ENCODE assay signal across 8 mouse cellular contexts in genomic region chr2:25373431-25373830, GRCm38 (mm10). TPM values are rescaled to one million over a fixed set of nuclear protein-coding genes. Genes with fewer than 3 reads are reported as not detected.
DNase-seq lines count a peak whose midpoint lies in the region; ATAC-seq and TF ChIP-seq lines count a peak whose summit lies in the region.
"Had no signal": no experiment of that assay in that cellular context is flagged by ENCODE, and none has a peak within 500 bp of the region (broad histone marks: within the 10 kb centered on the region; RNA-seq: fewer than 3 reads in every experiment).

No protein-coding gene starts in this region.

- no peak overlapping the region for H3K27ac ChIP-seq in lung, postnatal 0 days (ENCODE audit: low read length)
- H3K27ac ChIP-seq in forebrain, embryonic 10.5 days: peak overlapping the region; percentile 95; the same call in 1 of the 2 replicates
- H3K27ac ChIP-seq in limb, embryonic 15.5 days: no peak overlapping the region
- H3K27ac ChIP-seq in stomach, embryonic 16.5 days (ENCODE audit: low read length): no peak overlapping the region
- H3K27ac ChIP-seq: heart, adult 2 months had no signal

- H3K27me3 ChIP-seq in lung, postnatal 0 days (replicated peaks; ENCODE audit: insufficient read depth, low read length): no peaks in the 10 kb centered on the region
- H3K27me3 ChIP-seq in forebrain, embryonic 10.5 days (ENCODE audit: poor library complexity, severe bottlenecking): peaks cover 5% of the 10 kb centered on the region
- H3K27me3 ChIP-seq in limb, embryonic 15.5 days: 0 out of 2 replicates have a peak, but pooled peaks cover 3% of the 10 kb centered on the region
- H3K27me3 ChIP-seq in stomach, embryonic 16.5 days (ENCODE audit: control insufficient read depth, insufficient read depth, low read length): no peaks in the 10 kb centered on the region

- no peak for DNase-seq in lung, postnatal 0 days (ENCODE audit: low spot score)
- DNase-seq in lung, postnatal 36 days: no peak
- DNase-seq in forebrain, embryonic 10.5 days (ENCODE audit: extremely low spot score, low spot score): no peak
- no peak for DNase-seq in thymus, adult 18-20 months
- no peak for DNase-seq in spleen, postnatal 4 days (ENCODE audit: low spot score in 2 of 2)
- DNase-seq: heart, adult 2 months had no signal

- H3K4me2 ChIP-seq in lung, postnatal 0 days (replicated peaks; ENCODE audit: low read depth, low read length): peak overlapping the region; percentile 100; the same call in 1 of the 2 replicates
- H3K4me2 ChIP-seq in limb, embryonic 15.5 days: peak overlapping the region; percentile 97
- peak overlapping the region; percentile 92 for H3K4me2 ChIP-seq in stomach, embryonic 16.5 days (ENCODE audit: low read depth, low read length)

- no peak for ATAC-seq in lung, postnatal 0 days
- no peak for ATAC-seq in limb, embryonic 15.5 days (ENCODE audit: insufficient number of reproducible peaks, low FRiP score, low TSS enrichment, low read depth)
- ATAC-seq in stomach, embryonic 16.5 days (ENCODE audit: insufficient read depth, low FRiP score): no peak

- 27% methylated on average over 2 of the region's 2 CpGs for WGBS in lung, postnatal 0 days
- WGBS in forebrain, embryonic 10.5 days: 34% methylated on average over 2 of the region's 2 CpGs
- 29% methylated on average over 2 of the region's 2 CpGs for WGBS in limb, embryonic 15.5 days
- 38% methylated on average over 2 of the region's 2 CpGs for WGBS in stomach, embryonic 16.5 days

- no peak overlapping the region for H3K9ac ChIP-seq in lung, postnatal 0 days (replicated peaks; ENCODE audit: low read depth)
- H3K9ac ChIP-seq in limb, embryonic 15.5 days: peak overlapping the region; percentile 33
- peak overlapping the region; percentile 75 for H3K9ac ChIP-seq in stomach, embryonic 16.5 days (ENCODE audit: low read length)

- no peak for TF ChIP-seq CTCF in lung, postnatal 0 days (IDR thresholded peaks at IDR 0.05)

- H3K4me3 ChIP-seq in lung, postnatal 0 days (ENCODE audit: low read depth, low read length): no peak overlapping the region
- H3K4me3 ChIP-seq in forebrain, embryonic 10.5 days: peak overlapping the region; percentile 97
- H3K4me3 ChIP-seq in limb, embryonic 15.5 days: peak overlapping the region; percentile 63
- peak overlapping the region; percentile 70 for H3K4me3 ChIP-seq in stomach, embryonic 16.5 days (replicated peaks; ENCODE audit: low read length)

- H3K36me3 ChIP-seq in lung, postnatal 0 days (ENCODE audit: insufficient read depth, low read length): no peaks in the 10 kb centered on the region
- H3K36me3 ChIP-seq in forebrain, embryonic 10.5 days (replicated peaks): peaks cover 44% of the 10 kb centered on the region
- H3K36me3 ChIP-seq in limb, embryonic 15.5 days: peaks cover 31% of the 10 kb centered on the region
- H3K36me3 ChIP-seq in stomach, embryonic 16.5 days (ENCODE audit: control insufficient read depth, insufficient read depth, low read length): peaks cover 3% of the 10 kb centered on the region; the same call in 1 of the 2 replicates

- TF ChIP-seq EP300 in lung, postnatal 0 days (IDR thresholded peaks at IDR 0.05): no peak

- no peaks in the 10 kb centered on the region for H3K9me3 ChIP-seq in lung, postnatal 0 days (ENCODE audit: low read length)
- H3K9me3 ChIP-seq in forebrain, embryonic 10.5 days: no peaks in the 10 kb centered on the region
- no peaks in the 10 kb centered on the region for H3K9me3 ChIP-seq in limb, embryonic 15.5 days
- H3K9me3 ChIP-seq in stomach, embryonic 16.5 days (replicated peaks; ENCODE audit: control insufficient read depth, low read length): no peaks in the 10 kb centered on the region

- peaks cover 19% of the 10 kb centered on the region for H3K4me1 ChIP-seq in lung, postnatal 0 days (ENCODE audit: insufficient read depth, low read depth, low read length)
- peaks cover 40% of the 10 kb centered on the region for H3K4me1 ChIP-seq in forebrain, embryonic 10.5 days
- peaks cover 27% of the 10 kb centered on the region for H3K4me1 ChIP-seq in limb, embryonic 15.5 days
- H3K4me1 ChIP-seq in stomach, embryonic 16.5 days (ENCODE audit: control insufficient read depth, insufficient read depth, low read length): peaks cover 26% of the 10 kb centered on the region

RNA-seq across cellular contexts. Expression of gene Sapcd2, which starts 1.3 kb away (rescaled TPM):
- polyA plus RNA-seq in lung, postnatal 0 days (2015; fragmentation: Nextera tagmentation; extraction: Ambion mirVana): 2.2 and 2.4 TPM in 2 replicates
- polyA plus RNA-seq in forebrain, embryonic 10.5 days (2016; fragmentation: Nextera tagmentation; extraction: Ambion mirVana): 93.7 and 96.1 TPM in 2 replicates
- polyA plus RNA-seq in limb, embryonic 15.5 days (2015; fragmentation: Nextera tagmentation; extraction: Ambion mirVana): 30.5 and 31.9 TPM in 2 replicates
- polyA plus RNA-seq in stomach, embryonic 16.5 days (2015; fragmentation: Nextera tagmentation; extraction: Ambion mirVana): 30.7 and 35.9 TPM in 2 replicates

RNA-seq across cellular contexts. Expression of gene Uap1l1, which starts 7.9 kb away (rescaled TPM):
- 74.4 and 75.5 TPM in 2 replicates for polyA plus RNA-seq in lung, postnatal 0 days (2015; fragmentation: Nextera tagmentation; extraction: Ambion mirVana)
- polyA plus RNA-seq in forebrain, embryonic 10.5 days (2016; fragmentation: Nextera tagmentation; extraction: Ambion mirVana): 7.3 and 7.9 TPM in 2 replicates
- 16.9 and 23.6 TPM in 2 replicates for polyA plus RNA-seq in limb, embryonic 15.5 days (2015; fragmentation: Nextera tagmentation; extraction: Ambion mirVana)
- polyA plus RNA-seq in stomach, embryonic 16.5 days (2015; fragmentation: Nextera tagmentation; extraction: Ambion mirVana): 34.8 and 40.0 TPM in 2 replicates

RNA-seq across cellular contexts. Expression of gene Dpp7, which starts 17.3 kb away (rescaled TPM):
- 10.5 and 11.1 TPM in 2 replicates for polyA plus RNA-seq in lung, postnatal 0 days (2015; fragmentation: Nextera tagmentation; extraction: Ambion mirVana)
- polyA plus RNA-seq in forebrain, embryonic 10.5 days (2016; fragmentation: Nextera tagmentation; extraction: Ambion mirVana): 17.6 and 21.8 TPM in 2 replicates
- polyA plus RNA-seq in limb, embryonic 15.5 days (2015; fragmentation: Nextera tagmentation; extraction: Ambion mirVana): 24.0 and 25.1 TPM in 2 replicates
- polyA plus RNA-seq in stomach, embryonic 16.5 days (2015; fragmentation: Nextera tagmentation; extraction: Ambion mirVana): 23.8 and 26.8 TPM in 2 replicates

RNA-seq across cellular contexts. Expression of gene Entpd2, which starts 22.2 kb away (rescaled TPM):
- polyA plus RNA-seq in lung, postnatal 0 days (2015; fragmentation: Nextera tagmentation; extraction: Ambion mirVana): 2.6 and 2.8 TPM in 2 replicates
- polyA plus RNA-seq in forebrain, embryonic 10.5 days (2016; fragmentation: Nextera tagmentation; extraction: Ambion mirVana): 0.11 TPM in 1 of 2 replicates, not detected in the other
- 4.2 and 11.7 TPM in 2 replicates for polyA plus RNA-seq in limb, embryonic 15.5 days (2015; fragmentation: Nextera tagmentation; extraction: Ambion mirVana)
- polyA plus RNA-seq in stomach, embryonic 16.5 days (2015; fragmentation: Nextera tagmentation; extraction: Ambion mirVana): 16.6 and 19.4 TPM in 2 replicates

RNA-seq across cellular contexts. Expression of gene Npdc1, which starts 25.7 kb away (rescaled TPM):
- 42.7 and 45.3 TPM in 2 replicates for polyA plus RNA-seq in lung, postnatal 0 days (2015; fragmentation: Nextera tagmentation; extraction: Ambion mirVana)
- polyA plus RNA-seq in forebrain, embryonic 10.5 days (2016; fragmentation: Nextera tagmentation; extraction: Ambion mirVana): 53.4 and 62.2 TPM in 2 replicates
- polyA plus RNA-seq in limb, embryonic 15.5 days (2015; fragmentation: Nextera tagmentation; extraction: Ambion mirVana): 51.7 and 54.3 TPM in 2 replicates
- 54.9 and 66.1 TPM in 2 replicates for polyA plus RNA-seq in stomach, embryonic 16.5 days (2015; fragmentation: Nextera tagmentation; extraction: Ambion mirVana)
